17 mouse cellular contexts compared by ENCODE assay signal in genomic region chr4:59434039-59434438, GRCm38 (mm10). TPM values are rescaled to one million over a fixed set of nuclear protein-coding genes. Genes with fewer than 3 reads are reported as not detected.
DNase-seq lines count a peak whose midpoint lies in the region; ATAC-seq and TF ChIP-seq lines count a peak whose summit lies in the region.
"Had no signal": no experiment of that assay in that cellular context is flagged by ENCODE, and none has a peak within 500 bp of the region (broad histone marks: within the 10 kb centered on the region; RNA-seq: fewer than 3 reads in every experiment).

No protein-coding gene starts in this region.

- H3K36me3 ChIP-seq in embryonic facial prominence, embryonic 13.5 days, result no peaks in the 10 kb centered on the region
- no peaks in the 10 kb centered on the region for H3K36me3 ChIP-seq in embryonic facial prominence, embryonic 10.5 days (replicated peaks)
- H3K36me3 ChIP-seq in lung, embryonic 14.5 days (ENCODE audit: insufficient read depth), result no peaks in the 10 kb centered on the region
- H3K36me3 ChIP-seq in kidney, embryonic 16.5 days (ENCODE audit: insufficient read depth, low read length), result no peaks in the 10 kb centered on the region
- H3K36me3 ChIP-seq: neural tube, embryonic 15.5 days had no signal

- no peak overlapping the region for H3K4me2 ChIP-seq in embryonic facial prominence, embryonic 13.5 days
- no peak overlapping the region for H3K4me2 ChIP-seq in lung, embryonic 14.5 days
- no peak overlapping the region for H3K4me2 ChIP-seq in kidney, embryonic 16.5 days (replicated peaks; ENCODE audit: low read depth, low read length)
- H3K4me2 ChIP-seq: heart, embryonic 11.5 days; neural tube, embryonic 15.5 days had no signal

- 58% methylated on average over 3 of the region's 3 CpGs for WGBS in embryonic facial prominence, embryonic 13.5 days
- 61% methylated on average over 3 of the region's 3 CpGs for WGBS in embryonic facial prominence, embryonic 10.5 days
- WGBS in lung, embryonic 14.5 days, result 53% methylated on average over 3 of the region's 3 CpGs
- WGBS in lung, adult 2 months, result 66% methylated on average over 3 of the region's 3 CpGs
- 74% methylated on average over 3 of the region's 3 CpGs for WGBS in kidney, embryonic 16.5 days

- no peak for TF ChIP-seq POLR2A in lung, adult 2 months (IDR thresholded peaks at IDR 0.05; ENCODE audit: borderline replicate concordance, extremely low read depth, low read depth, low read length)

- 0 out of 2 replicates have a peak, but pooled peaks have one; percentile 60 for ATAC-seq in embryonic facial prominence, embryonic 13.5 days (ENCODE audit: insufficient number of reproducible peaks, insufficient read depth, low FRiP score, low TSS enrichment, low read depth)
- peak; percentile 46; the same call in 1 of the 2 replicates for ATAC-seq in lung, embryonic 14.5 days (ENCODE audit: insufficient read depth)
- peak; percentile 16; the same call in 1 of the 2 replicates for ATAC-seq in kidney, embryonic 16.5 days (ENCODE audit: low FRiP score, low TSS enrichment)
- ATAC-seq: forebrain, embryonic 16.5 days; inflammation-experienced regulatory T-cells, adult 6 months had no signal

- TF ChIP-seq CTCF in lung, embryonic 14.5 days (IDR thresholded peaks at IDR 0.05; ENCODE audit: low read depth), result no peak
- no peak for TF ChIP-seq CTCF in lung, adult 2 months (IDR thresholded peaks at IDR 0.05; ENCODE audit: insufficient read depth, low read length)

- H3K27me3 ChIP-seq in embryonic facial prominence, embryonic 13.5 days, result peaks cover 30% of the 10 kb centered on the region
- peaks cover 32% of the 10 kb centered on the region for H3K27me3 ChIP-seq in embryonic facial prominence, embryonic 10.5 days (replicated peaks; ENCODE audit: low read depth, poor library complexity, severe bottlenecking)
- no peaks in the 10 kb centered on the region for H3K27me3 ChIP-seq in lung, embryonic 14.5 days (ENCODE audit: insufficient read depth, low read length)
- H3K27me3 ChIP-seq in kidney, embryonic 16.5 days (ENCODE audit: insufficient read depth, low read length), result no peaks in the 10 kb centered on the region
- H3K27me3 ChIP-seq: CH12.LX had no signal

- H3K9ac ChIP-seq in embryonic facial prominence, embryonic 13.5 days, result no peak overlapping the region
- no peak overlapping the region for H3K9ac ChIP-seq in lung, embryonic 14.5 days
- H3K9ac ChIP-seq in kidney, embryonic 16.5 days (replicated peaks; ENCODE audit: low read length), result no peak overlapping the region
- H3K9ac ChIP-seq: neural tube, embryonic 15.5 days had no signal

- peaks cover 14% of the 10 kb centered on the region for H3K4me1 ChIP-seq in embryonic facial prominence, embryonic 13.5 days
- peaks cover 24% of the 10 kb centered on the region for H3K4me1 ChIP-seq in embryonic facial prominence, embryonic 10.5 days
- H3K4me1 ChIP-seq in lung, embryonic 14.5 days (ENCODE audit: insufficient read depth), result no peaks in the 10 kb centered on the region
- no peaks in the 10 kb centered on the region for H3K4me1 ChIP-seq in lung, adult 2 months (ENCODE audit: control insufficient read depth, insufficient read depth, low read length)
- peaks cover 16% of the 10 kb centered on the region; the same call in 1 of the 2 replicates for H3K4me1 ChIP-seq in kidney, embryonic 16.5 days (ENCODE audit: insufficient read depth, low read length)

- H3K9me3 ChIP-seq in embryonic facial prominence, embryonic 13.5 days, result 0 out of 2 replicates have a peak, but pooled peaks cover 4% of the 10 kb centered on the region
- H3K9me3 ChIP-seq in embryonic facial prominence, embryonic 10.5 days, result no peaks in the 10 kb centered on the region; the same call in 1 of the 2 replicates
- H3K9me3 ChIP-seq in lung, embryonic 14.5 days (ENCODE audit: low read depth, low read length), result no peaks in the 10 kb centered on the region; the same call in 1 of the 2 replicates
- H3K9me3 ChIP-seq in kidney, embryonic 16.5 days (ENCODE audit: low read length), result 0 out of 2 replicates have a peak, but pooled peaks cover 3% of the 10 kb centered on the region
- H3K9me3 ChIP-seq: neural tube, embryonic 15.5 days had no signal

- DNase-seq in embryonic facial prominence, embryonic 10.5 days (ENCODE audit: low spot score), result no peak
- DNase-seq in lung, embryonic 14.5 days, result peak; percentile 60
- no peak for DNase-seq in lung, adult 2 months
- peak; percentile 29 to 39 for DNase-seq in lung, postnatal 4 days
- DNase-seq in retina, postnatal 1 day, result no peak
- no peak for DNase-seq in gastrocnemius, postnatal 25 days
- DNase-seq: cerebellum, adult 11 months; gastrocnemius, adult 2 months; heart, postnatal 4 days; left cerebral cortex, postnatal 4 days had no signal

- no peak overlapping the region; the same call in 1 of the 2 replicates for H3K27ac ChIP-seq in embryonic facial prominence, embryonic 13.5 days
- H3K27ac ChIP-seq in embryonic facial prominence, embryonic 10.5 days (replicated peaks), result no peak overlapping the region; the same call in 1 of the 2 replicates
- peak overlapping the region; percentile 63; the same call in 1 of the 2 replicates for H3K27ac ChIP-seq in lung, embryonic 14.5 days (ENCODE audit: low read depth)
- H3K27ac ChIP-seq in kidney, embryonic 16.5 days (ENCODE audit: low read length), result peak overlapping the region; percentile 40
- H3K27ac ChIP-seq: gastrocnemius, adult 2 months; neural tube, embryonic 15.5 days had no signal

- H3K4me3 ChIP-seq in embryonic facial prominence, embryonic 13.5 days, result no peak overlapping the region
- H3K4me3 ChIP-seq in embryonic facial prominence, embryonic 10.5 days, result no peak overlapping the region
- no peak overlapping the region for H3K4me3 ChIP-seq in lung, embryonic 14.5 days (ENCODE audit: low read depth, low read length)
- no peak overlapping the region for H3K4me3 ChIP-seq in lung, adult 2 months (replicated peaks; ENCODE audit: extremely low read depth, low read depth, low read length)
- no peak overlapping the region for H3K4me3 ChIP-seq in kidney, embryonic 16.5 days (ENCODE audit: low read length)
- H3K4me3 ChIP-seq: gastrocnemius, adult 2 months; neural tube, embryonic 15.5 days had no signal

RNA-seq across cellular contexts. Expression of gene Susd1, which starts 4.4 kb away (rescaled TPM):
- 2.5 and 3.3 TPM in 2 replicates for polyA plus RNA-seq in embryonic facial prominence, embryonic 13.5 days (2015; fragmentation: Nextera tagmentation; extraction: Ambion mirVana)
- 1.6 and 2.2 TPM in 2 replicates for polyA plus RNA-seq in embryonic facial prominence, embryonic 10.5 days (2016; fragmentation: Nextera tagmentation; extraction: Ambion mirVana)
- polyA plus RNA-seq in lung, embryonic 14.5 days (2014; fragmentation: Nextera tagmentation; extraction: Ambion mirVana), result 5.1 and 5.6 TPM in 2 replicates
- polyA plus RNA-seq in lung, adult 2 months (2012; rRNA removed), result 1.9 and 3.1 TPM in 2 replicates
- polyA plus RNA-seq in kidney, embryonic 16.5 days (2015; fragmentation: Nextera tagmentation; extraction: Ambion mirVana), result 9.1 and 11.5 TPM in 2 replicates
- under 1 TPM; 0.51 to 1.00 TPM for total RNA-seq in gastrocnemius, postnatal 25 days (2021)

Comparison
In these comparisons a context has a peak if more than half of its experiments do, and no peak if none do; other contexts are left out.
1. DNase-seq: peak in lung, embryonic 14.5 days (single experiment) and lung, postnatal 4 days (2 of 2); none in embryonic facial prominence, embryonic 10.5 days (single experiment), lung, adult 2 months (single experiment), retina, postnatal 1 day (single experiment) and gastrocnemius, postnatal 25 days (single experiment).
2. H3K27ac ChIP-seq: peak in lung, embryonic 14.5 days (single experiment) and kidney, embryonic 16.5 days (single experiment); none in embryonic facial prominence, embryonic 13.5 days (single experiment) and embryonic facial prominence, embryonic 10.5 days (single experiment).
3. Peak in every context shown above with its lines, with median percentiles within 50 percentile points of each other: ATAC-seq.